Mouse (Mus musculus) heart, adult 2 months (tissue): ENCODE results near the gene Lefty1.

Experiments
- CTCF ChIP-seq: fragments of 200-600 bp; IDR thresholded peaks from 2 replicates; pipeline ENCODE4 v1.8.1; 2022; ENCODE audit warnings: antibody characterized with exemption, mild to moderate bottlenecking, moderate library complexity
- EP300 ChIP-seq: fragments of 200-500 bp; IDR thresholded peaks from 2 replicates; pipeline ENCODE4 v1.6.1; 2011; ENCODE audit warnings: low read depth, low read length, control low read depth; ENCODE audit not compliant: insufficient read depth
- POLR2A ChIP-seq: fragments of 200-500 bp; IDR thresholded peaks from 2 replicates; pipeline ENCODE4 v1.6.1; 2011; ENCODE audit warnings: mild to moderate bottlenecking, low read depth, low read length, control low read depth; ENCODE audit not compliant: insufficient read depth

DNA sequence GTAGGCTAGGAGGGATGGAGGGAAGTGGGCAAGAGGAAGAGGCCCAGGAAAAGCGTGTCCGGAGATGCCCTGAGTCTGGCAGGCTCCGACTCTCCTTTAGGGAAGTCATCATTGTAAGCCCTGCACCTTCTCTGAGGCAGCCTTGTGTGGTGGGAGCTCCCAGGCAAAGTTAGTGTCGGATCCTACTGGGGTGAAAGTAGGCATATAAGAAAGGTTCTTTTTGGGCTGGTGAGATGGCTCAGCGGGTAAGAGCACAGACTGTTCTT, 30.1 kb upstream of the Lefty1 start:
- TF ChIP-seq CTCF (no peak), POLR2A (no peak), EP300 (no peak)
